Mouse (Mus musculus): ENCODE data around the gene Fxr2. TPM values are rescaled to one million over a fixed set of nuclear protein-coding genes. Genes with fewer than 3 reads are reported as not detected.

Fxr2 gene
- total RNA-seq (2023) = 10 to 100 TPM; 88.3 to 96.6 TPM

DNA sequence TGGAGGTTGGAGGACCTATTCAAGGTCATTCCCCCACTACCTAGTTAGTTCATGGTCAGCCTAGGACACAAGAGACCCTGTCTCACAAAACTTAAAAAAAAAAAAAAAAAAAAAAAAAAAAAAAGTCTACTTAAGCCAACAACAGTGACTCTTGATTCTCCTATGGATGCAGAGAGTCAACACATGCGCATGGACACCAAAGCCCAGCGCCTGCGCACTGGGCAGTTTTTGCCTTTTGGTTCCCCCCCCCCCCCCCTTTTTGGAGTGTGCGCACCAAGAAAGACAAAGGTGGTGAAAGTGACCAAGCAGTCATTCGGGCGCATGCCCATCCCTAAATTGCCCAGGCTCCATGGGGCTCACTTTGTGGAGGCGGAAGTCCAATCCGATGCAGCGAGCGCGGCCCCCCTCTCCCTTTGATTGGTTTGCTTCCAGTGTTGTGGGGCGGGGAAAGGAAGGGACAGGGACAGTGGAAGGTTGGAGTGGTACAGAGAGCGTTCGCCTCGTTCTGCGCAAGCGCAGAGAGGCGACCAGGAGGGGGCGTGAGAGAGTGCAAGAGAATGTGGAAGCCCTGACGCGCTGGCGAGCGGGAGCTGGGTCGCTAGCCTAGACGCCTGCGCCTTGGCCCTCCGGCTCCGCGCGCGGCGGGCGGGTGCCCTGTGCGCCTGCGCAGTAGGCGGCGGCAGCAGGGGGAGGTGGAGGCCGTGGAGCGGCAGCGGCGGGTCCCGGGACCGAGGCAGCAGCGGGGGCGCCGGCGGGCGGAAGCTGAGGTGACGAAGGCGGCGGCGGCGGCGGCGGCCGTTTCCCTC, at the start of gene Fxr2:
Fxr2 (plus strand) TSS at position 707 of the 806 bp plus-strand sequence.

DNA sequence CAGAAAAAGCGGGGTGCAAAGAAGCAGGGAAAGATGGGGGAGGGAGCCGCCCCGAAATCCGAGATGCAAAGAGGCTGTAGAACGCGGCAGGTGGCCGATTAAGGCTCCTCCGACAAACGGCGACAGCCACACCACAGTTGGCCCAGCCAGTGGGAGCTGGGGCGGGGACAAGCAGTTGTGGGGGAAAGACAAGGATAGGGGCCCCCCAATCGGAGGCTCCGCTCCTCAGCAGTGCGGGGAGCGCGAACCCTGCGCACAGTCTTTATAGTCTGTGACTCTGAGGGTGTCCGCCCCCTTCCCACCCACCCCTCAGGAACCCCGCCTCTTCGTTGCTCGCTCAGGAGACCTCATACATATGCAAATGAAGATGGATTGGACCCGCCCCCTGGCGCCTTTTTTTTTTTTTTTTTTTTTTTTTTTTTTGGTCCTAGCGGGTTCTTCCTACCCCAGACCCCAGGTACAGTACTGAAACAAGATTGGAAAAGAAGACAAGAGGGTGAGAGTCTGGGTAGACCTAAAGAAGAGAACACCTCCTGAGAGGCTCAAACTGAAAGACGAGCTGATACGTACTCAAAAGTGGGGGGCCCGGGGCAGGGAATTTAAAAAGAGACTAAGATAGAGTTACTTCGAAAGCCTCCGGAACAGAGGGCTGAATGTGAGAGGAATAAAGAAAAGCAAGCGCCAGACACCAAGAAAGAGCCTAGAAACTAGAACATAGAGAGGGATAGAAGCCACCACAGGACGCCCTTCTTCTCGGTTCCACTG, 26.9 kb upstream of the Fxr2 start, which contains the start of gene Atp1b2:
Atp1b2 (minus strand) TSS at position 217 of the 765 bp plus-strand sequence.

DNA sequence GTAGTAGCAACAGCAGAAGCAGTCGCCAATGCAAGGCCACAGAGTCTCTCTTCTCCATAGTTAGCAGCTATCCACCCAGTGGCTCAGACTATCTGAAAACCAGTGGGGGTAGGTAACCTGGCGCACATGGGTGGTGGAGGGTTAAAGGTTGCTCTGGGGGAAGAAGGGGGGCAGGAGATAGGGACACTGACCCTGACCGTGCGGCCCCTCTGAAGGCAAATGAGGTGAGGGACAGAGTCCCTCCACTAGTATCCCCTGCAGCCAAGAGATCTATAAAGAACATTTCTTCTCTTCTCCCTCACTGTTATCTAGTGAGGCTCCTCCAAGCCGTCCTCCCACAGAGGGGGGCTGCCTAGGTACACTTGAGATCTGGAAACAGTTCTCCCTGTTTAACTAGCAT, 15.0 kb upstream of the Fxr2 start, which contains the start of gene Shbg:
Shbg (minus strand) TSS at position 101 of the 400 bp plus-strand sequence.

DNA sequence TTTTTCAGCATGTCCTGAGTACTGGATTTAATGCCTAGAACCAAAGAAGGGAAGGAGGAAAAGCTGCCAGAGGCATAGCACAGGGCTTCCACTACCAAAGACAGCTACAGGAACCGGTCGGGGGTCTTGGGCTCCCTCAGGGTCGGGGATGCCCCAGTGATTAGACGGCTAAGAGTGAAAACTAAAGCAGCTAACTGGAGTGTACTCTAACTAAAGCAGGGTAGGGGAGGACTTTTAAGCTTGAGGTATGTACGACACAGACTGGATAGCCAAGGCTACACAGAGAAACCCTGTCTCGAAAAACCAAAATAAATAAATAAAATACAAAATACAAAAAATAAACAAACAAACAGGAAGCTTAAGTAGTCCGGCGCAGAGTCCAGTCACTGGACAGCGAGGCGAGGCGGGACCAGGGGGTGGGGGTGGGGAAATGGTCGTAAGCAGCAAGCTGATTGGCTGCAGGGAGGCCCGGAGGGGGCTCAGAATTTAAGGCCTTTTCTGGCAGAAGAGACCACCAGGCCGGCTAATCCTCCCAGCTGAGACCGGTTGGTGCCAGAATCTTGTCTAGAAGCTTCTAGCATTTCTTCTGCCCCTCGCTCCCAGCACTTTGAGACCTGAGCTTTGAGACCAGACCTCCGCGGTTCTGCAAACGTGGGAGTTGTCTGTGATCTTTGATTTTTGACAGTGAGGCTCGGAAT, 11.1 kb upstream of the Fxr2 start, which contains the start of gene Sat2:
Sat2 (plus strand) TSS at position 454 of the 698 bp plus-strand sequence.

DNA sequence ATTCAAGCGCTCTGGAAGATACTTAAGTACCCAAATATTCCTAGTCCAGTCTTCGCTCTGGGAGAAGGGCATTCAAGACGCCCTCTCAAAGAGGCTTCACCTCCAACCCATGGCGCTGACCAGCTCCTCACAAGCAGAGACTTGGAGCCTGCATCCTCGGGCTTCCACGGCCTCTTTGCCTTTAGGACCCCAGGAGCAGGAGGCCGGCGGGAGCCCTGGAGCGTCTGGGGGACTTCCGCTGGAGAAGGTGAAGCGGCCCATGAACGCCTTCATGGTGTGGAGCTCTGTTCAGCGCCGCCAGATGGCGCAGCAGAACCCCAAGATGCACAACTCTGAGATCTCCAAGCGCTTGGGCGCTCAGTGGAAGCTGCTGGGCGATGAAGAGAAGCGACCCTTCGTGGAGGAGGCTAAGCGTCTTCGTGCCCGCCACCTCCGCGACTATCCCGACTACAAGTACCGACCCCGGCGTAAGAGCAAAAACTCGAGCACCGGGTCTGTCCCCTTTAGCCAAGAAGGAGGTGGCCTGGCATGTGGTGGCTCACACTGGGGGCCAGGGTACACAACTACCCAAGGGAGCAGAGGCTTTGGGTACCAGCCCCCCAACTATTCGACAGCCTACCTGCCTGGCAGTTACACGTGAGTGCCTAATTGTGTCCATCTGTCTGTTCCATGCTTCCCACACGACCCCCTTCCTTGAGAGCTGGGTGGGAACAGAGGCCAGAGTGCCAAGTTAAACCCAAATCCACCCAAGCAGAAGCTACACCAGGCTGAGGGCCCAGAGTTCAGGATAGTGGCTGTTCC, 22.7 kb downstream of the Fxr2 start, which contains the start of gene Sox15:
Sox15 (plus strand) TSS at position 51 of the 801 bp plus-strand sequence.

DNA sequence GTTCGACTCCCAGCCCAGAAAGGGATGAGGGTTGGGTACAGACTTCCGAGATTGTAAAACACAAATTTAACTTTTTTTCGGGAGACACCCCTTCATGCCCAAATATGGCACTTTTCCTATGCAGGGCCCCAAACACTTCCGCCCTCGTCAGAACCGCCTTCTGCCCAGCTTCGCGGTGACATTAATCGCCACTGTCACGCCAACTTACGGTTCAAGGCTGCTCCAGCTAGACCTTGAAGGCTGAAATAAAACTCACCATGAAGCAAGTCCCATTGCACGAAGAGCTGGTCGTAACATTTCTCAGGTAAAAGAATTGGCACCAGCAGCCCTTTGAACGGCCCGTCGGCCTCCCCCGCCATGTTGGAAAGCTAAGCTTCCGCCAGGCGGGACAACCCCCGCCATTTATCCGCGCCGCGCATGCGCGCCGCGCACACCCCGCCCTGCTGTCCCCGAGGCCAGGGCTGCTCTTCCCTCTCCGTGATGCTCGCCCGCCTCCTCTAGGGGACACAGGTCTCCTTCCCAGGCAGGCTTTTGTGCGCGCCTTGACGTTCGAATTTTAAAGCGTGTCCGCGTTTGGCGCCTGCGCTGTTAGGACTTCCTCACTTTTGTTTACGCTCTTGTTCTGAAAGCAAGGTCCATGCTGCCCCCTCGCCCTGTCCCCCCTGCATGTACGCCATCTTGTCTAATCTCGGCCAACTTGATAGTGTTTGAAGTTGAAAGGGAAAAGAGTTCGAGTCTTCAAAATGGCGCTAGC, 29.6 kb downstream of the Fxr2 start, which contains the start of gene Mpdu1:
Mpdu1 (minus strand) TSS at position 430 of the 754 bp plus-strand sequence.

DNA sequence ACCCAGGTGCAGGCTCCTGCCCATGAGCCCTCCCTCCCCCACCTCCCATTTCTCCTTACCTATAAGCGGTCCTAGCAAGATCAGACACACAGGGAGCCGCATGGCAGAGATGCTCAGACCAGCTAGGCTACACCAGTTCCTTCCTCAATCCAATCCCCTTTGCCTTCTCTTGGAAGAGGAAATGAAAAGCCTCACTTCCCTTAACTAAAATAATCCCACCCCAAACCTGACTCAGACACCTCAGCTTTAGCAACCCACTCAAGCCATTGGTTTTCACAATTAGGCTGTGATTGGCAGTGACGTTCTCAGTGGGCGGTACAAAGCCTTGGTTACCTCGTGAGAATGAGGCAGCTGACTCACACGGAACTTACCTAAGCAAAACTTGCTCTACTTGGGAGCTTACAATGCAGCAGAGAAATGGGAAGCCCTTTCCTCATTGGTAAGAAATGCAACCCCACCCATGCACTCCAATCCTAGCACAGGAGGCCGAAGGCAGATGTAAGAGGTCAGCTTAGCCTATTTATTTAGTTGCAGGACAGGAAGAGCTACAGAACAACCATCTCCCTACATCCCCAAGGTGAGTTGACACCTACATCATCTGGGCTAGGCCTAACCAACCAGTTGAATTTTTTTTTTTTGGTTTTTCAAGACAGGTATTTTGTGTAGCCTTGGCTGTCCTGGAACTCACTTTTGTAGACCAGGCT, 33.3 kb downstream of the Fxr2 start, which contains the start of gene Cd68:
Cd68 (minus strand) TSS at position 193 of the 704 bp plus-strand sequence.

DNA sequence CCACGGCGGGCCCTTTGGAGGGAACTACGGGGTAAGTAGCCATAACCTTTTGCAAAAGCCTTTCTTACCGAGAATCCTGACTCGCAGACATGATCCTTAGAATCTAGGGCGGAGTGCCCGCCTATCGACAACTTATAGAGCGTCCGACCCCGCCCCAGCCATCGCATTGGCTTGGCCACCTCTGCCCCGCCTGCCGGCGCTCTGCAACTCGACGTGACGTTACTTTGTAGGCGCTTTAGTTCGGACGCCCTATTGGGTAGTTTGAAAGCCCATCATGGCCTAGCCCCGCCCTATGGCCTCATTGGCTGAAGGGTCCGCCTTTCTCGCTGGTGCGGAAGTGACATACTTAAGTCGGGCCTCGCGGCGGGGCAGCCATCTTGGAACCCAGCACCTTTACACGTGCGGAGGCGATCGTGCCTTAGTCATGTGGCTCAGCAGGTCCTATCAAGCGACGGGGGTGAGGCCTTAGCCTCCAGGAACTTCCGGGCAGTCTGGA, 39.5 kb downstream of the Fxr2 start, which contains the start of gene Eif4a1:
Eif4a1 (minus strand) TSS at position 213 of the 496 bp plus-strand sequence.

DNA sequence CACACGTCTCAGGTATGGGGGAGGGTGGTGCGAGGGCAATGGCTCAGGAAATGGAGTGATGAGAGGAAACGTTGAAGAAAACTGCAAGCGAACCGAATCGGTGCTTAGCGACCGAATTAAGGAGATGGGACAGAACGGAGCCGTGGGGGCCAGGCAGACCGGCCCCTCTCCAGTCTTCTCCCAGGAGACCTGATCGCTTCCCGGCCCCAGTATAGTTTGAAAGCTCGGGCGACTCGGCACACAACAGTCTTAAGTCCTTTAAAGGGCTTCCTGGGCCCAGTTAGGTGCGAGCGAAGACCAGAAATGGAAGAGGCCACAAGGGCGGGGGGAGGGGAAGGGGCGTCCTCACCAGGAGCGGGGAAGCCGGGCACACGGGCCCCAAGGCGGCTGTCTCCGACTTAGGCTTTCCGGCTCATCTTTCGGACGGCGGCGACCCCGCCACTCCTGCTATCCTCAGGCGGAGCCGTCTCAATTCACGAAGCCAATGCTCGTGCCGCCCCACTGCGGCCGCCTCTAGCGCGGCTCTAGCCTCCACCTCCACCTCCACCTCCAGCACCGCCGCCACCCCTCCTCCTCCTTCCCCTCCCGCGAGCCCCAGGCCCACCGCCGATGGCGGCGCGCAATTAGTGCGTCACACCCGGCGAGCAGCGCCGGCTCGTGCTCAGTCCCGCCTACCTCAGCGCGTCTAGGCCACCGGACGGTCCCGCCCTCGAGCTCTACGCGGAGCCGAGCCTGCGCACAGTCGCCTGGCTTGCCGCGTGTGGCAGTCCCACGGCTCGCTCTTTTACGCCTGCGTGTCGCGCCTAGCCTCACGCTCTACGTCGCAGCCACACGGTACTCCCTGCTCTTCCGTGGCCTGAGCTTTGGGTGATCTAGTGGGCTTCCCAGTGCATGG, 48.8 kb downstream of the Fxr2 start, which contains the start of gene Senp3:
Senp3 (minus strand) TSS at position 771 of the 895 bp plus-strand sequence.

DNA sequence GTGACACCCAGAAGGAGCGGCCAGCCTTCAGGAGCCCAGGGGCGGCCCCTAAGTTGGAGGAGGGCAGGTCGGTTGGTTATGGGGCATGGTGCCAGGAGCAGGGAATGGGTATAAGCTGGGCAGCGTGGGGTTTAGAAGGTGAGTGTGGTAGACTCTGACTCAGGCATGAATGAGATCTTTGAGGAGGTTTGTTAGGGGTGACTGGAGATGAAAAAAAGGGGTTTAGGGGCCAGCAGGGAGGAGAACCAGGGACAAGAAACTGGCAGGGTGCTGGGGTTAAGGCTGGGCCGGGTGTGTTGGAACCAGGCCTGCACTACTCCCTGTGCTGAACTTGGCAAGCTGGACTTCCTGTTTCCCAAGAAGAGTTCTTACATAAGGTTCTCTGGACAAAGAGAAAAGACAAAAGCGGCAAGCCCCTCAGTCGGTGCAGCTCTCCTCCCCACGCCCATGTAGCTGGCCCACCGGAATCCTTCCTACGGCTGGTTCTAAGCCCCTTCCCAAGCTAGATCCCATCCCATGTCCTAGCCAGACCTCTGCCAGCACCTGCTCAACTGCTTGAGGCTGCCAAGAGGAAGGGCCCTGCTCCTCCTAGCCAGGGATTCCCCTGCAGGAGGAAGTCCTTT, 52.8 kb downstream of the Fxr2 start, which contains the start of gene Tnfsf13:
Tnfsf13 (minus strand) TSS at position 259 of the 623 bp plus-strand sequence.

DNA sequence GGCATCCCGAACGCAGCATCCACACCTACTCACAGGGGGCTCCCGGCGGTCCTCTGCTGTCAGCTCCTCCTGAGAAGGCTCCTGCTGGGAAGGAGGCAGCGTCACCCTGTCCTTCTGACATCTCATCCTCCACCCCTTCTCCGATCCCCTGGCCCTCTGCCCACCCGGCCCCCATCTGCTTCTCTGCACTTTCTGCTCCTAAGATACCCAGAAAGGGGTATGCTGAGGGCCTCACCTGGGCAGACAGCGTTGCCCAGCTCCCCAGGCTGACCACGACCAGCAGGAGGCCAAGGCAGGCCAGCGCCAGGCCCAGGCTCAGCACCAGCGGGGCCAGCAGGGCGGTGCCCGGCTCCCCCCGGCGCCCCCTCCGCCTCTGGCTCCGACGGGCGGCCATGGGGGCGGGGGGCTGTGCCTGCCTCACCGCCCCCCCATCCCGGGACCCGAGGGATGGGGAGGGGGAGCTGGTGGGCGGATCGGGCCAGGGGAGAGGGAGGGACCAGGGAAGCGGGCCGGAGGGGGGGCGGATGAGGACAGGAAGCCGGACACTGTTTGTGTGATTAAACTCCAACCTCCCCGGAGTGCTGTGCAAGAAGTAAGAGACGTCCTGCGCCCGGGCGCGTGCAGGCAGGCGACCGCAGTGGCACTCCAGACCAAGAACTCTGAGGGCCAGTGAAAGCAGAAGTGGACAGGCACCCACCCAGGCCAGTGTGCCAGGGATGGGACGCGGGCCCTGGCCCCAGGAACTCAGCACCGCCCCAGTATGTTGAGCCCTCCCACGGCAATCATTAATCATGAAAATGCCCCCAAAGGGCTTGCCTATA, 62.8 kb downstream of the Fxr2 start, which contains the start of the genes Tnfsf12 and Tnfsfm13:
Tnfsf12 (minus strand) TSS at position 489 of the 821 bp plus-strand sequence.
Tnfsfm13 (minus strand) TSS at position 738 of the 821 bp plus-strand sequence.

Other genes with a start within 250 kb of the Fxr2 start
- gene Naa38, start 237.5 kb upstream of the Fxr2 start, total RNA-seq (2023) = 10 to 100 TPM; 42.7 to 47.8 TPM
- 10 to 100 TPM; 39.3 to 44.3 TPM for gene Cyb5d1, start 237.4 kb upstream of the Fxr2 start, total RNA-seq (2023)
- 1 to 10 TPM; 6.2 to 6.9 TPM for gene Tmem88, start 234.8 kb upstream of the Fxr2 start, total RNA-seq (2023)
- gene Kdm6b, start 219.3 kb upstream of the Fxr2 start, total RNA-seq (2023) = 100 to 1,000 TPM; 195 to 244 TPM
- not detected for gene Dnah2, start 83.9 kb upstream of the Fxr2 start, total RNA-seq (2023)
- under 1 TPM; 0.61 to 0.95 TPM for gene Efnb3, start 72.8 kb upstream of the Fxr2 start, total RNA-seq (2023)
- 10 to 100 TPM; 13.8 to 15.2 TPM for gene Wrap53, start 52.7 kb upstream of the Fxr2 start, total RNA-seq (2023)
- gene Trp53, start 52.6 kb upstream of the Fxr2 start, total RNA-seq (2023) = 100 to 1,000 TPM; 143 TPM
- under 1 TPM in 1 of 2 experiments, not detected in 1; 0.75 TPM for gene Atp1b2, start 27.0 kb upstream of the Fxr2 start, total RNA-seq (2023)
- not detected for gene Shbg, start 15.1 kb upstream of the Fxr2 start, total RNA-seq (2023)
- not detected for gene Sat2, start 11.0 kb upstream of the Fxr2 start, total RNA-seq (2023)
- under 1 TPM in 1 of 2 experiments, not detected in 1; 0.92 TPM for gene Sox15, start 22.3 kb downstream of the Fxr2 start, total RNA-seq (2023)
- gene Mpdu1, start 29.7 kb downstream of the Fxr2 start, total RNA-seq (2023) = 10 to 100 TPM; 60.2 to 64.5 TPM
- 10 to 100 TPM in 1 of 2 experiments, 1 to 10 TPM in 1; 7.9 to 12.1 TPM for gene Cd68, start 33.2 kb downstream of the Fxr2 start, total RNA-seq (2023)
- gene Eif4a1, start 39.4 kb downstream of the Fxr2 start, total RNA-seq (2023) = 100 to 1,000 TPM; 720 to 780 TPM
- gene Senp3, start 49.1 kb downstream of the Fxr2 start, total RNA-seq (2023) = 100 to 1,000 TPM; 134 to 139 TPM
- not detected for gene Tnfsf13, start 52.8 kb downstream of the Fxr2 start, total RNA-seq (2023)
- gene Tnfsf12, start 62.9 kb downstream of the Fxr2 start, total RNA-seq (2023) = not detected
- not detected for gene Tnfsfm13, start 63.1 kb downstream of the Fxr2 start, total RNA-seq (2023)
- gene Polr2a, start 125.6 kb downstream of the Fxr2 start, total RNA-seq (2023) = 100 to 1,000 TPM; 254 to 255 TPM
- not detected for gene Slc35g3, start 129.0 kb downstream of the Fxr2 start, total RNA-seq (2023)
- 10 to 100 TPM; 61.0 to 64.9 TPM for gene Zbtb4, start 132.9 kb downstream of the Fxr2 start, total RNA-seq (2023)
- gene Chrnb1, start 163.0 kb downstream of the Fxr2 start, total RNA-seq (2023) = 10 to 100 TPM; 10.5 to 13.5 TPM
- under 1 TPM in 1 of 2 experiments, not detected in 1; 0.44 TPM for gene Fgf11, start 168.9 kb downstream of the Fxr2 start, total RNA-seq (2023)
- not detected for gene Tmem102, start 172.6 kb downstream of the Fxr2 start, total RNA-seq (2023)
- gene Gm39566, start 182.3 kb downstream of the Fxr2 start, total RNA-seq (2023) = not detected
- gene Spem2, start 185.5 kb downstream of the Fxr2 start, total RNA-seq (2023) = not detected
- gene Spem1, start 189.2 kb downstream of the Fxr2 start, total RNA-seq (2023) = not detected
- under 1 TPM; 0.12 to 0.41 TPM for gene Nlgn2, start 204.8 kb downstream of the Fxr2 start, total RNA-seq (2023)
- gene Tmem256, start 205.5 kb downstream of the Fxr2 start, total RNA-seq (2023) = 10 to 100 TPM; 27.0 to 38.9 TPM
- gene Plscr3, start 213.4 kb downstream of the Fxr2 start, total RNA-seq (2023) = 10 to 100 TPM; 10.4 to 14.7 TPM
- gene Tnk1, start 225.7 kb downstream of the Fxr2 start, total RNA-seq (2023) = not detected
- not detected for gene Tmem95, start 245.0 kb downstream of the Fxr2 start, total RNA-seq (2023)
- gene Kctd11, start 248.4 kb downstream of the Fxr2 start, total RNA-seq (2023) = 1 to 10 TPM; 2.7 to 3.2 TPM